Mouse (Mus musculus) lung, embryonic 14.5 days (tissue): ENCODE measurements around the gene Grasp. TPM values are rescaled to one million over a fixed set of nuclear protein-coding genes. Genes with fewer than 3 reads are reported as not detected.

ENCODE experiments used
- ATAC-seq: fragments of 200-750 bp; cut with Nextera tagmentation; 2 replicates; pipeline ENCODE4 v1.8.0; 2017; ENCODE audit warnings: mild to moderate bottlenecking, moderate TSS enrichment, moderate library complexity; ENCODE audit not compliant: insufficient read depth
- DNase-seq: peaks from one replicate; pipeline ENCODE4 v3.0.0-alpha.2; 2015
- H3K27ac ChIP-seq: fragments of 300-500 bp; sonication (generic); 2 replicates; pipeline ENCODE4 v1.5.1; 2014; ENCODE audit warnings: low read depth, mild to moderate bottlenecking, moderate library complexity
- H3K27me3 ChIP-seq: fragments of 300-500 bp; sonication (generic); 2 replicates; pipeline ENCODE4 v1.6.1; 2014; ENCODE audit warnings: low read length, control low read depth; ENCODE audit not compliant: insufficient read depth
- H3K36me3 ChIP-seq: fragments of 300-500 bp; sonication (generic); 2 replicates; pipeline ENCODE4 v1.6.1; 2014; ENCODE audit warnings: control low read depth; ENCODE audit not compliant: insufficient read depth
- H3K4me1 ChIP-seq: fragments of 300-500 bp; sonication (generic); 2 replicates; pipeline ENCODE4 v1.6.1; 2014; ENCODE audit warnings: antibody characterized with exemption, control low read depth; ENCODE audit not compliant: insufficient read depth
- H3K4me2 ChIP-seq: fragments of 300-500 bp; sonication (generic); 2 replicates; pipeline ENCODE4 v1.6.1; 2014; ENCODE audit warnings: mild to moderate bottlenecking
- H3K4me3 ChIP-seq: fragments of 300-500 bp; sonication (generic); 2 replicates; pipeline ENCODE4 v1.5.1; 2014; ENCODE audit warnings: low read depth, low read length
- H3K9ac ChIP-seq: fragments of 300-500 bp; sonication (generic); 2 replicates; pipeline ENCODE4 v1.6.1; 2014
- H3K9me3 ChIP-seq: fragments of 300-500 bp; sonication (generic); 2 replicates; pipeline ENCODE4 v1.6.1; 2016; ENCODE audit warnings: low read depth, low read length, control low read depth
- CTCF ChIP-seq: IDR thresholded peaks from 2 replicates; pipeline ENCODE4 v1.5.1; 2016; ENCODE audit warnings: antibody characterized with exemption, low read depth
- WGBS: fragments of 180-500 bp; shearing (Covaris S2); extraction: QIAGEN DNeasy Blood & Tissue Kit; methylation state at CpG from one replicate; pipeline ENCODE4 v1.1.7; 2014; 5-methylcytosine and 5-hydroxymethylcytosine counted together
- polyA plus RNA-seq: library from polyadenylated mRNA; unstranded; fragments of >200 nt; fragmentation: Nextera tagmentation; extraction: Ambion mirVana; gene quantifications from 2 replicates; pipeline ENCODE4 v1.2.1, GENCODE M21; 2014

The Grasp gene
- polyA plus RNA-seq, 1 experiment from 2014 or later, result 10.4 TPM

- ATAC-seq (peak; percentile 74), DNase-seq (peak; percentile 96)
- Histone ChIP-seq H3K4me2 (peak overlapping the region; percentile 44), H3K9ac (peak overlapping the region; percentile 30; the same call in 1 of the 2 replicates), H3K9me3 (no peaks in the 10 kb centered on the region), H3K27me3 (0 out of 2 replicates have a peak, but pooled peaks cover 5% of the 10 kb centered on the region), H3K36me3 (peaks cover 51% of the 10 kb centered on the region), H3K27ac (peak overlapping the region; percentile 97), H3K4me1 (peaks cover 24% of the 10 kb centered on the region), H3K4me3 (peak overlapping the region; percentile 11; the same call in 1 of the 2 replicates)
- TF ChIP-seq CTCF, result no peak
- 18% methylated on average over 7 of the region's 7 CpGs for WGBS
Observed at GRCm38 (mm10) chr15:101227971-101228370, 4.0 kb downstream of the Grasp start.

DNA sequence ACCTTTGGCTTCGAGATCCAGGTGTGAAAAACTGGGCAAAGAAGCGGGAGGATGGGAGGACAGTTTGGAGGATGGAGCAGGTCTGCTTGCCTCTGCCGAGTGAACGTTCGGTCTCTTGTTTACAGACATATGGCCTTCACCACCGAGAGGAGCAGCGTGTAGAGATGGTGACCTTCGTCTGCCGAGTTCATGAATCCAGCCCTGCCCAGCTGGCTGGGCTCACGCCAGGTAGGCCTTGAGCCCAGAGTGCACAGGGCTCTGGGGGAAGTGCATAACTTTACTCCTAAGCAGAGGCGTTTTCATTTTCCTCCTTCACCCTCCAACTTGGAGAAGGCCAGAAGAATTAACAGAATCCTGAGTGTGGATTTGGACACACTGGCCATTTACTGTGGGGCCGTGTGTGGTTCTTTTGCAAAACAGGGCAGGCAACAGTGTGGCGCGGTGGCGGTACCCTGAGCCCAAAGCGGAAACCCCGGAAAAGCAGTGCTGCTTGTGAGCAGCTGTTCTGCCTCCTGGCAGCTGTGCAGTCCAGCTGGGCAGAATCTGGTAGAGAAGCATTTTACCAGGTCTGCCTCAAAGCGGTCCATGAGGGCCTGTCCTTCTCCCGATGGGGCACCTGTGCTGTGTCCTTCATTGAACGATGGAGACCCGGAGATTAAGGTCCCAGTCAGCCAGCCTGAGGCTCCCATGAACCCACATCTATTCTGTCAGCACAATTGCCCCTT is 5.0 kb downstream of the Grasp start:
- Histone ChIP-seq H3K27ac (no peak overlapping the region), H3K4me2 (no peak overlapping the region; the same call in 1 of the 2 replicates), H3K36me3 (peaks cover 51% of the 10 kb centered on the region), H3K9ac (no peak overlapping the region), H3K4me3 (no peak overlapping the region), H3K9me3 (no peaks in the 10 kb centered on the region), H3K27me3 (no peaks in the 10 kb centered on the region), H3K4me1 (peaks cover 21% of the 10 kb centered on the region)
- ATAC-seq, result no peak
- 75% methylated on average over 21 of the region's 21 CpGs for WGBS
- TF ChIP-seq CTCF, result no peak
- no peak for DNase-seq

GRCm38 (mm10) chr15:101230503-101230902 is 6.5 kb downstream of the Grasp start:
- Histone ChIP-seq H3K4me2 (no peak overlapping the region), H3K4me3 (no peak overlapping the region), H3K9me3 (no peaks in the 10 kb centered on the region), H3K27ac (no peak overlapping the region), H3K27me3 (no peaks in the 10 kb centered on the region), H3K4me1 (peaks cover 25% of the 10 kb centered on the region), H3K36me3 (peaks cover 51% of the 10 kb centered on the region), H3K9ac (no peak overlapping the region)
- DNase-seq, result no peak
- TF ChIP-seq CTCF, result no peak
- ATAC-seq, result no peak
- WGBS, result 93% methylated on average over 19 of the region's 19 CpGs

DNA sequence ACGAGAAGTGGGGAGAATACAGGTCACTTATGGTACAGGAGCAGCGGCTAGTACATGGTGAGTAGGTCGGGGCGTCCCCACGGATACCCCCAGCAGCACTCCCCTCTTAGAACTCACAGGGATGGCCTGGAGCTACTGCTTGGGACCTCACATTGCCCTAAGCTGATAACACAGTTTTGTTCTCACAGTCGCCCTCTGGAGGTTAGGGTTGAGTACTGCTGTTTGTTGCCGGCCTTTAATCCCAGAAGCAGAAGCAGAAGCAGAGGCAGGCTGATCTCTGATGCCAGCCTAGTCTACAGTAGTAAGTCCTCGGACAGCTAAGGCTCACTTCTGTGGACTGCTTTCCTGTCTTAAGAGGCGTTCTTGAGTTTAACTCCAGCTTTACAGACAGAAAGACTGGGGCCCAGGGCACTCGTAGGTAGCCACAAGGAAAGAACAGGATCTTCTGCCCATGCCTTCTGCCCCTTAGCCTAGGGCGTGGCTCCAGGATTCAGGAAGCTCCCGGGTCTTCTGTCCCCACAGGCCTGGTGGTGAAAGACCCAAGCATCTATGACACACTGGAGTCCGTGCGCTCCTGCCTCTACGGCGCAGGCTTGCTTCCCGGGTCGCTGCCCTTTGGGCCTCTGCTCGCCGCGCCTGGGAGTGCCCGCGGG is 7.1 kb downstream of the Grasp start:
- peaks cover 21% of the 10 kb centered on the region for H3K4me1 ChIP-seq
- peak overlapping the region; percentile 32; the same call in 1 of the 2 replicates for H3K4me2 ChIP-seq
- peak; percentile 38 for TF ChIP-seq CTCF
- H3K27me3 ChIP-seq, result no peaks in the 10 kb centered on the region
- no peaks in the 10 kb centered on the region for H3K9me3 ChIP-seq
- no peak overlapping the region for H3K9ac ChIP-seq
- ATAC-seq (no peak), DNase-seq (peak; percentile 50)
- peaks cover 51% of the 10 kb centered on the region for H3K36me3 ChIP-seq
- H3K27ac ChIP-seq, result no peak overlapping the region
- H3K4me3 ChIP-seq, result no peak overlapping the region
- whole genome bisulfite sequencing, result 79% methylated on average over 23 of the region's 23 CpGs

DNA sequence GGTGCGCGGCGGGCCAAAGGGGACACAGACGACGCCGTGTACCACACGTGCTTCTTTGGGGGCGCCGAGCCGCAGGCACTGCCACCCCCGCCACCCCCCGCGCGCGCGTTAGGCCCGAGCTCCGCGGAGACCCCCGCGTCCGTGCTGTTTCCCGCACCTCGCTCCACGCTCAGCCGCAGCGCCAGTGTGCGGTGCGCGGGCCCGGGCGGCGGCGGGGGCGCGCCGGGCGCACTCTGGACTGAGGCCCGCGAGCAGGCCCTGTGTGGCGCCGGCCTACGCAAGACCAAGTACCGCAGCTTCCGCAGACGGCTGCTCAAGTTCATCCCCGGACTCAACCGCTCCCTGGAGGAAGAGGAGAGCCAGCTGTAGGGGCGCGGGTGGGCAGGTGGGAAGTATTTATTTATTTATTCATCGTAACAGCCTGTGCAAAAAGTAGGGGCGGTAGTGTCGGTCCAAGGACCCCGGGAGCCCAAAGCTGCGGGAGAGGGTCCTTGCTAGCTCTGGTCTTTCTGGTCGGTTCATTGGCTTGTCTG is 7.7 kb downstream of the Grasp start:
- Histone ChIP-seq H3K36me3 (peaks cover 50% of the 10 kb centered on the region), H3K9ac (no peak overlapping the region; the same call in 1 of the 2 replicates), H3K9me3 (no peaks in the 10 kb centered on the region), H3K27me3 (no peaks in the 10 kb centered on the region), H3K27ac (no peak overlapping the region), H3K4me1 (peaks cover 21% of the 10 kb centered on the region), H3K4me3 (no peak overlapping the region), H3K4me2 (peak overlapping the region; percentile 32; the same call in 1 of the 2 replicates)
- DNase-seq (no peak), ATAC-seq (no peak)
- 54% methylated on average over 56 of the region's 56 CpGs for WGBS
- TF ChIP-seq CTCF, result no peak

DNA sequence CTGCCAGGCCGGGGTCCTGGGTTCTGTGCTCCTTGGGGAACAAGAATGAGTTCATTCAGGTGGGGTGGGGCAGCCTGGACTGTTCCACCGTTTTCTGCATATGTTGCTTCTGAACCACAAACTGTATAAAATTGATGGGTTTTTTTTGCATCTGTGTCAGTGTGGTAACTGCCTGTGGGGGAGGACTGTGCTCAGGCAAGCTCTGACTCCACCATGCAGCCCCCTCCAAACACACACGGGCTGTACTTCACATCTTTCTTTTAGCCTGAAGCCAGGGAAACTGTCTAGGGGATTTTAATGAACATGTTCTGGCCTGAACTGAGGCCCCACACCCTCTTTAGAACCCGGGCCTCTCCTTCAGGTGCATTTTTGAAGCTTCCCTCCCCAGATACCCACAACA is 8.6 kb downstream of the Grasp start:
- Histone ChIP-seq H3K4me3 (no peak overlapping the region), H3K27ac (peak overlapping the region; percentile 88), H3K9ac (no peak overlapping the region), H3K9me3 (no peaks in the 10 kb centered on the region), H3K36me3 (peaks cover 44% of the 10 kb centered on the region), H3K27me3 (no peaks in the 10 kb centered on the region), H3K4me2 (no peak overlapping the region), H3K4me1 (peaks cover 15% of the 10 kb centered on the region)
- DNase-seq (no peak), ATAC-seq (no peak)
- no peak for TF ChIP-seq CTCF
- 52% methylated on average over 4 of the region's 4 CpGs for WGBS

DNA sequence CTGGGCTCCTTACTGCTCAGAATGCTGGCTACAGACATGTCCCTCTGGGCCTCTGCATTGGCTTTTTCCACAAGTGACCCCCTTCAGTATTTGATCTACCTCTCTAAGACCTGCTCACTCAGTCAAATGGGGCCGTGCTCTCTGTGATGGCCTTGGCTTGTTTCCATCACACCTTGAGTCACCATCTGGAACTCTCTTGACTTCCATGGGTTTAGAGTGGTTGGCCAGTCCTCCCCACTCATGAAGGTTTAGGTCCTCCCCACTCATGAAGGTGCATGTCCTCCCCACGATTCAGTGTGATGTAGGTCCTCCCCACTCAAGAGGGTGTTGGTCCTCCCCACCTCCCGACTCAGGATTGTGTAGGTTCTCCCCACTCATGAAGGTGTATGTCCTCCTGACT is 9.2 kb downstream of the Grasp start:
- 65% methylated on average over 3 of the region's 3 CpGs for WGBS
- Histone ChIP-seq H3K27me3 (0 out of 2 replicates have a peak, but pooled peaks cover 3% of the 10 kb centered on the region), H3K9me3 (no peaks in the 10 kb centered on the region), H3K4me2 (no peak overlapping the region), H3K9ac (no peak overlapping the region), H3K27ac (peak overlapping the region; percentile 88), H3K4me1 (peaks cover 11% of the 10 kb centered on the region; the same call in 1 of the 2 replicates), H3K36me3 (peaks cover 43% of the 10 kb centered on the region), H3K4me3 (no peak overlapping the region)
- no peak for ATAC-seq
- no peak for DNase-seq
- no peak for TF ChIP-seq CTCF
